Mouse (Mus musculus) limb, embryonic 15.5 days (tissue): Measurements from ENCODE around the gene Rab36. TPM values are rescaled to one million over a fixed set of nuclear protein-coding genes. Genes with fewer than 3 reads are reported as not detected.
A peak's percentile ranks its signal among the peaks of the same experiment; 100 is the strongest.

Source experiments
- ATAC-seq: fragments of 200-750 bp; cut with Nextera tagmentation; 2 replicates; pipeline ENCODE4 v1.8.0; 2017; ENCODE audit warnings: low read depth, moderate TSS enrichment; ENCODE audit not compliant: insufficient number of reproducible peaks, low FRiP score, low TSS enrichment
- H3K27ac ChIP-seq: fragments of 300-500 bp; sonication (generic); 2 replicates; pipeline ENCODE4 v1.5.1; 2015; ENCODE audit warnings: moderate library complexity, mild to moderate bottlenecking, inconsistent platforms
- H3K27me3 ChIP-seq: fragments of 300-500 bp; sonication (generic); 2 replicates; pipeline ENCODE4 v1.6.1; 2015; ENCODE audit warnings: inconsistent platforms
- H3K36me3 ChIP-seq: fragments of 300-500 bp; sonication (generic); 2 replicates; pipeline ENCODE4 v1.6.1; 2015; ENCODE audit warnings: inconsistent platforms
- H3K4me1 ChIP-seq: fragments of 300-500 bp; sonication (generic); 2 replicates; pipeline ENCODE4 v1.6.1; 2015; ENCODE audit warnings: inconsistent platforms
- H3K4me2 ChIP-seq: fragments of 300-500 bp; sonication (generic); 2 replicates; pipeline ENCODE4 v1.6.1; 2015; ENCODE audit warnings: mild to moderate bottlenecking, inconsistent platforms
- H3K4me3 ChIP-seq: fragments of 300-500 bp; sonication (generic); 2 replicates; pipeline ENCODE4 v1.5.1; 2015; ENCODE audit warnings: mild to moderate bottlenecking, inconsistent platforms
- H3K9ac ChIP-seq: fragments of 300-500 bp; sonication (generic); 2 replicates; pipeline ENCODE4 v1.6.1; 2015; ENCODE audit warnings: inconsistent platforms
- H3K9me3 ChIP-seq: fragments of 300-500 bp; sonication (generic); 2 replicates; pipeline ENCODE4 v1.6.1; 2016; ENCODE audit warnings: inconsistent platforms
- WGBS: fragments of 180-500 bp; shearing (Covaris S2); methylation state at CpG from one replicate; pipeline ENCODE4 v1.1.7; 2015; 5-methylcytosine and 5-hydroxymethylcytosine counted together
- polyA plus RNA-seq: library from polyadenylated mRNA; unstranded; fragments of >200 nt; fragmentation: Nextera tagmentation; extraction: Ambion mirVana; gene quantifications from 2 replicates; pipeline ENCODE4 v1.2.1, GENCODE M21; 2015

Rab36 gene
- polyA plus RNA-seq, result 6.3 and 6.7 TPM in 2 replicates

- peak within 1 kb of the TSS; percentile 40; the same call in 1 of the 2 replicates for H3K9ac ChIP-seq
- WGBS, result under 1% methylated on average over 36 of the region's 36 CpGs
- H3K9me3 ChIP-seq, result no peaks in the 10 kb centered on the region
- no peaks in the 10 kb centered on the region for H3K27me3 ChIP-seq
- H3K27ac ChIP-seq, result peak within 1 kb of the TSS; percentile 80
- H3K4me1 ChIP-seq, result peaks cover 19% of the 10 kb centered on the region
- H3K36me3 ChIP-seq, result no peaks in the 10 kb centered on the region
- peak; percentile 89 for ATAC-seq
- peak within 1 kb of the TSS; percentile 52 for H3K4me2 ChIP-seq
- H3K4me3 ChIP-seq, result peak within 1 kb of the TSS; percentile 47
These were observed at the start of gene Rab36 for GRCm38 (mm10) chr10:75036883-75037379. Gene Rab36, plus strand, starts transcription at chr10:75037058.

DNA sequence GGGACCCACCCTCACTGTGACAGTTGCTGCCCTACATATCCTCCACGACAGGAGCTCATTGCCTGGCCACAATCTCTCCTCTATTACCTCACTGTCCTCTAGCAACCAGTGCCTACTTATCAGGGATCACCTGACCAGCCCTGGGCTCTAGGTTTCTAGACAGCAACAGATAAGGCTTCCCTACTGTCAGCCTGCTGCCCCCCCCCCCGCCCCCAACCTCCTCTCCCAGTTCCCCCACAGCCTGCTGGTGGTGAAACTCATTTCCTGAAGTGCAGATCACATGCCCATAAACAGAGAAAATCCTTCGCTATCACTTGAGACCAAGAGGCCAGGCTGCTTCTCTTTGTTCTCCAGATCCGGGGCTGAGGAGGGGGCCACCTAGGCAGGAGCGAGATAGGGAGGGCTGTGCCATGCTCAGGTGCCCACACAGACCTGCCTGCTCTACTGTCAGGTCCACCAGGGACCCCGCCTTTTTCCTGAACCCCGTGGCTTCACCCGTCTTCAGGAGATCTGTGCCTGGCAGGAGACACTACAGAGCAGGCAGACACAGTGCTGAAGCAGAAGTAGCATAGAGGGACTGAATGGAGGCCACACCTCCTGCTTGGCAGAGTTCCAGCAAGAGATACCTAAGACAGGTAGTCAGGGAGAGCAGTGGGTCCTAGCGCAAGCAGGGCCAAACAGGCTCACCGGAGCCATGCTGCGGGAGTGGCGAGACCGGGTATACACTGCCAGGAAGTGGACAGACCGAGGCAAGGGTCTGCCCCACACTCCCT lies 49.0 kb upstream of the Rab36 start:
- Histone ChIP-seq H3K4me3 (no peak overlapping the region), H3K9me3 (no peaks in the 10 kb centered on the region), H3K27ac (no peak overlapping the region), H3K36me3 (0 out of 2 replicates have a peak, but pooled peaks cover 3% of the 10 kb centered on the region), H3K4me2 (no peak overlapping the region), H3K9ac (no peak overlapping the region), H3K4me1 (peaks cover 10% of the 10 kb centered on the region; the same call in 1 of the 2 replicates), H3K27me3 (no peaks in the 10 kb centered on the region)
- no peak for ATAC-seq
- 56% methylated on average over 14 of the region's 14 CpGs for WGBS

GRCm38 (mm10) chr10:74989814-74990213 lies 47.0 kb upstream of the Rab36 start:
- 61% methylated on average over 4 of the region's 4 CpGs for WGBS
- Histone ChIP-seq H3K4me2 (no peak overlapping the region), H3K27me3 (no peaks in the 10 kb centered on the region), H3K9me3 (no peaks in the 10 kb centered on the region), H3K4me3 (no peak overlapping the region), H3K4me1 (peaks cover 12% of the 10 kb centered on the region; the same call in 1 of the 2 replicates), H3K9ac (no peak overlapping the region), H3K27ac (no peak overlapping the region), H3K36me3 (0 out of 2 replicates have a peak, but pooled peaks cover 3% of the 10 kb centered on the region)
- ATAC-seq, result no peak

- no peak overlapping the region for H3K4me2 ChIP-seq
- 0 out of 2 replicates have a peak overlapping the region, but pooled peaks have one; percentile 23 for H3K9ac ChIP-seq
- H3K4me3 ChIP-seq, result no peak overlapping the region
- WGBS, result 53% methylated on average over 26 of the region's 26 CpGs
- no peak overlapping the region for H3K27ac ChIP-seq
- H3K27me3 ChIP-seq, result no peaks in the 10 kb centered on the region
- H3K4me1 ChIP-seq, result peaks cover 18% of the 10 kb centered on the region
- H3K9me3 ChIP-seq, result no peaks in the 10 kb centered on the region
- ATAC-seq, result no peak
- H3K36me3 ChIP-seq, result 0 out of 2 replicates have a peak, but pooled peaks cover 3% of the 10 kb centered on the region
These were observed 46.1 kb upstream of the Rab36 start for GRCm38 (mm10) chr10:74990584-74991322.

- Histone ChIP-seq H3K27ac (no peak overlapping the region), H3K27me3 (no peaks in the 10 kb centered on the region), H3K9ac (no peak overlapping the region), H3K9me3 (no peaks in the 10 kb centered on the region), H3K4me1 (peaks cover 16% of the 10 kb centered on the region), H3K36me3 (0 out of 2 replicates have a peak, but pooled peaks cover 3% of the 10 kb centered on the region), H3K4me2 (peak overlapping the region; percentile 49; the same call in 1 of the 2 replicates), H3K4me3 (peak overlapping the region; percentile 25; the same call in 1 of the 2 replicates)
- 29% methylated on average over 5 of the region's 5 CpGs for WGBS
- no peak for ATAC-seq
These were observed 42.0 kb upstream of the Rab36 start for GRCm38 (mm10) chr10:74994863-74995262.

GRCm38 (mm10) chr10:74995377-74995776 lies 41.5 kb upstream of the Rab36 start:
- no peaks in the 10 kb centered on the region for H3K27me3 ChIP-seq
- H3K4me3 ChIP-seq, result peak overlapping the region; percentile 25
- ATAC-seq, result 0 out of 2 replicates have a peak, but pooled peaks have one; percentile 22
- no peak overlapping the region for H3K27ac ChIP-seq
- no peak overlapping the region for H3K9ac ChIP-seq
- H3K4me2 ChIP-seq, result peak overlapping the region; percentile 49
- no peaks in the 10 kb centered on the region for H3K9me3 ChIP-seq
- H3K4me1 ChIP-seq, result peaks cover 16% of the 10 kb centered on the region
- 2% methylated on average over 17 of the region's 17 CpGs for WGBS
- 0 out of 2 replicates have a peak, but pooled peaks cover 3% of the 10 kb centered on the region for H3K36me3 ChIP-seq

DNA sequence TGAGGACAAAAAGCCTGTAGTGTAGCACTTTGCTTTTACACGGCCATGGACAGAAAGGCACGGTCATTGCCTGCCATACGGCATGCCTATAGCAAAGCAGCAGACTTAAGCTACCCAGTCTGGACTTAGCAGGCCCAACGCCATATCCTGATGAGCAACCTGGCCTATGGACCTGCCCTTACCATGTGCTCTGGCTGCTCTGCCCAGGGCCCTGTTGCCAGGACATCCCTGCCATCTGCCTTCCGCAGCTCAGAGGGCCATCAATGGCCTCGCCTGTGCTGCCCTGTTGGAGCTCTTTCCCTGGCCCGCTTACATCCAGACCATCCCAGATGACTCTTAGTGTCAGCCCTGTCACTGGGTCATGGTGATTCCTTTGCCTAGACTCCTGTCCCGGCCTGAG lies 35.5 kb upstream of the Rab36 start:
- ATAC-seq, result no peak
- Histone ChIP-seq H3K27ac (no peak overlapping the region), H3K27me3 (no peaks in the 10 kb centered on the region), H3K4me1 (no peaks in the 10 kb centered on the region), H3K4me3 (no peak overlapping the region), H3K9ac (no peak overlapping the region), H3K36me3 (no peaks in the 10 kb centered on the region), H3K4me2 (no peak overlapping the region), H3K9me3 (no peaks in the 10 kb centered on the region)
- 91% methylated on average over 8 of the region's 8 CpGs for WGBS

- Histone ChIP-seq H3K4me1 (no peaks in the 10 kb centered on the region), H3K27ac (no peak overlapping the region), H3K36me3 (no peaks in the 10 kb centered on the region), H3K27me3 (no peaks in the 10 kb centered on the region), H3K4me2 (no peak overlapping the region), H3K9ac (no peak overlapping the region), H3K4me3 (no peak overlapping the region), H3K9me3 (no peaks in the 10 kb centered on the region)
- no peak for ATAC-seq
- WGBS, result 35% methylated on average over 3 of the region's 3 CpGs
These were observed 32.8 kb upstream of the Rab36 start for GRCm38 (mm10) chr10:75004067-75004466.

DNA sequence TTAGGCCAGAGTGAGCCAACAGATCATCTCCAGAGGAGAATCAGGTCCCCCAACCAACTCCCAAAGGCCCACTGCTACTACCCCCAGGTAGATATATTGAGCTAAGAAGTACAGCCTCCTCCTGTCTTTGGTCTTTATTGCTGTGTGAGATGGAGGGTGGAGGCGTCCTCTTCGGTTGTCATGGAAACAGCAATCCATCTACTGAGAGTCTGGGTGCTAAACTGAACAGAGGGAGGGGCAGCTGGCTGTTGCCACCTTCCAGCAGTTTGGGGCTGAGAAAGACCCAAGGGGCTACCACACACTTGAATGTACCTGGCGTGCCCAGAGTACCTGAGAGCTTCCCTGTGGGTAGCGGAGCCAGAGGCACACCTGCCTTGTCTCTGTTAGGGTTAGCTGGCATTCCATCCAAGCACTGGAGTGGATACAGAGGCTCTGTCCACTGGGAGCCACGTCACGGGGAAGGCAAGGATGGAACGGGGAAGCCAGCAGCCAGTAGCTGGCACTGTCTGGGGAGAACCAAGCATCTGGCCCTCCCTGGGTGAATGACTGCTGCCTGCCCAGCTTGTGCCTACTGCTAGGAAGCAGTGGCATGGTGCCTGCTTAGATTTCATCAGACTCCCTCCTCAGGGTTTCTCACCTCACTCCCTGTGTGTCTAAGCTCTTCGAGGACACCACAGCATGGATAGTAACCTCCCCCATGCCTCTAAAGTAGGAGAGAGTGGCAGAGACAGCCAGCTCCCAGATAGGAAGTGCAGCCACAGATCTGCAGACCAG lies 29.8 kb upstream of the Rab36 start:
- Histone ChIP-seq H3K9ac (no peak overlapping the region), H3K4me3 (no peak overlapping the region), H3K4me2 (no peak overlapping the region), H3K9me3 (no peaks in the 10 kb centered on the region), H3K27me3 (no peaks in the 10 kb centered on the region), H3K4me1 (no peaks in the 10 kb centered on the region), H3K27ac (no peak overlapping the region), H3K36me3 (no peaks in the 10 kb centered on the region)
- WGBS, result 66% methylated on average over 8 of the region's 8 CpGs
- ATAC-seq, result no peak

DNA sequence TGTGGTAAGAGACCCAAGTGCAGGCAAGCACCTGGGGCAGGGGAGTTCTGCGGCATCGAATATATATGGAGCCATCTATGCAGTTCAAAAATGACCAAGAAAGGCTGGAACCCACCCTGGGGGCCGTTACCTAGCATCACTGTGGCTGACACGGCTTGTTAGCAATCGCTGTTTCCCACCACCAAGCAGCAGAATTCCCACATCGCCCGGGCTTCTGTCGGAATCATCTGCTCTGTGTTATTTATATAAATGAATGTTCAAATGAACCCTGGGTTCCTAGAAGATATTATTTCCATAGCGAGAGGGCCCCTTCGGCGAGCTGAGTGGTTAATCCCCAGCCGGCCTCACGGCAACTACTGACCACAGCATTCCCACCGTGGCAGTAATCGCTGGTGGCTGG lies 26.2 kb upstream of the Rab36 start:
- no peaks in the 10 kb centered on the region for H3K4me1 ChIP-seq
- no peaks in the 10 kb centered on the region for H3K36me3 ChIP-seq
- no peaks in the 10 kb centered on the region for H3K9me3 ChIP-seq
- WGBS, result 78% methylated on average over 15 of the region's 15 CpGs
- H3K27me3 ChIP-seq, result no peaks in the 10 kb centered on the region
- no peak overlapping the region for H3K4me2 ChIP-seq
- no peak overlapping the region for H3K27ac ChIP-seq
- H3K9ac ChIP-seq, result no peak overlapping the region
- H3K4me3 ChIP-seq, result no peak overlapping the region
- no peak for ATAC-seq

GRCm38 (mm10) chr10:75015465-75015864 lies 21.4 kb upstream of the Rab36 start:
- no peaks in the 10 kb centered on the region for H3K9me3 ChIP-seq
- H3K9ac ChIP-seq, result no peak overlapping the region
- no peak overlapping the region for H3K4me3 ChIP-seq
- no peak overlapping the region for H3K4me2 ChIP-seq
- no peak overlapping the region for H3K27ac ChIP-seq
- 70% methylated on average over 14 of the region's 14 CpGs for WGBS
- H3K4me1 ChIP-seq, result no peaks in the 10 kb centered on the region
- H3K36me3 ChIP-seq, result no peaks in the 10 kb centered on the region
- no peaks in the 10 kb centered on the region for H3K27me3 ChIP-seq
- no peak for ATAC-seq
